In genomic region chr6:72319019-72319418, GRCm38 (mm10) we compare ENCODE assay signal across 10 mouse cellular contexts. TPM values are rescaled to one million over a fixed set of nuclear protein-coding genes. Genes with fewer than 3 reads are reported as not detected.
DNase-seq lines count a peak whose midpoint lies in the region; ATAC-seq and TF ChIP-seq lines count a peak whose summit lies in the region.
"Had no signal": no experiment of that assay in that cellular context is flagged by ENCODE, and none has a peak within 500 bp of the region (broad histone marks: within the 10 kb centered on the region; RNA-seq: fewer than 3 reads in every experiment).

No protein-coding gene starts in this region.

- intact Hi-C loops in heart, postnatal 10 days (cut with DNase I) = loop anchor here (1.0 kb wide), 2 partner anchors 35 to 134 kb away; no protein-coding TSS in a partner anchor

- TF ChIP-seq POLR2A in limb, embryonic 14.5 days (IDR thresholded peaks at IDR 0.05; ENCODE audit: borderline replicate concordance, extremely low read depth, insufficient read depth, insufficient read length) = no peak

- DNase-seq in hindbrain, embryonic 11.5 days (ENCODE audit: low spot score) = peak; percentile 61
- DNase-seq in 416B (ENCODE audit: low read depth) (peak; percentile 60), R1 (ENCODE audit: low read depth, low spot score) (peak; percentile 62)
- DNase-seq in heart, postnatal 10 days = peak; percentile 77 to 83
- DNase-seq in limb, embryonic 14.5 days (ENCODE audit: low spot score) = peak; percentile 56
- DNase-seq in skeletal muscle tissue, adult 2 months (ENCODE audit: low read depth, low spot score) = peak; percentile 44
- no peak for DNase-seq in cerebellum, postnatal 25 days

- H3K27me3 ChIP-seq in hindbrain, embryonic 11.5 days (ENCODE audit: control insufficient read depth, insufficient read depth, low read length) = no peaks in the 10 kb centered on the region
- H3K27me3 ChIP-seq in hindbrain, embryonic 16.5 days (replicated peaks; ENCODE audit: control insufficient read depth, insufficient read depth, low read length) = no peaks in the 10 kb centered on the region
- H3K27me3 ChIP-seq in limb, embryonic 14.5 days (ENCODE audit: control insufficient read depth, insufficient read depth, low read length) = no peaks in the 10 kb centered on the region
- H3K27me3 ChIP-seq: limb, embryonic 15.5 days; stomach, embryonic 15.5 days had no signal

- H3K36me3 ChIP-seq in hindbrain, embryonic 11.5 days (ENCODE audit: control insufficient read depth, insufficient read depth, low read length) = peaks cover 22% of the 10 kb centered on the region
- peaks cover 32% of the 10 kb centered on the region for H3K36me3 ChIP-seq in hindbrain, embryonic 16.5 days (ENCODE audit: control insufficient read depth, insufficient read depth, low read length)
- H3K36me3 ChIP-seq in limb, embryonic 14.5 days (ENCODE audit: control insufficient read depth, insufficient read depth, low read length) = peaks cover 75% of the 10 kb centered on the region

- ATAC-seq in hindbrain, embryonic 11.5 days (ENCODE audit: low FRiP score) = no peak
- no peak for ATAC-seq in hindbrain, embryonic 16.5 days
- no peak for ATAC-seq in limb, embryonic 14.5 days (ENCODE audit: low FRiP score, low read depth)

- no peak overlapping the region for H3K4me3 ChIP-seq in hindbrain, embryonic 11.5 days (ENCODE audit: low read depth, low read length)
- H3K4me3 ChIP-seq in hindbrain, embryonic 16.5 days (ENCODE audit: low read length) = no peak overlapping the region
- H3K4me3 ChIP-seq in limb, embryonic 14.5 days (replicated peaks; ENCODE audit: low read length) = no peak overlapping the region
- H3K4me3 ChIP-seq: limb, embryonic 15.5 days; stomach, embryonic 15.5 days had no signal

- no peak overlapping the region for H3K9ac ChIP-seq in hindbrain, embryonic 11.5 days (ENCODE audit: low read depth, low read length)
- H3K9ac ChIP-seq in hindbrain, embryonic 16.5 days (ENCODE audit: low read depth, low read length) = no peak overlapping the region
- no peak overlapping the region for H3K9ac ChIP-seq in limb, embryonic 14.5 days (ENCODE audit: low read depth, low read length, severe bottlenecking)
- H3K9ac ChIP-seq: limb, embryonic 15.5 days; stomach, embryonic 15.5 days had no signal

- no peak overlapping the region for H3K27ac ChIP-seq in hindbrain, embryonic 11.5 days (ENCODE audit: low read depth, low read length)
- no peak overlapping the region for H3K27ac ChIP-seq in hindbrain, embryonic 16.5 days (ENCODE audit: low read depth, low read length)
- H3K27ac ChIP-seq in limb, embryonic 14.5 days (replicated peaks; ENCODE audit: low read depth, low read length) = no peak overlapping the region
- H3K27ac ChIP-seq: limb, embryonic 15.5 days; stomach, embryonic 15.5 days had no signal

- H3K4me2 ChIP-seq in hindbrain, embryonic 11.5 days (replicated peaks; ENCODE audit: low read depth, low read length) = no peak overlapping the region
- no peak overlapping the region for H3K4me2 ChIP-seq in hindbrain, embryonic 16.5 days (ENCODE audit: low read length)
- no peak overlapping the region for H3K4me2 ChIP-seq in limb, embryonic 14.5 days (replicated peaks; ENCODE audit: low read depth, low read length, severe bottlenecking)
- H3K4me2 ChIP-seq: limb, embryonic 15.5 days; stomach, embryonic 15.5 days had no signal

- H3K9me3 ChIP-seq in hindbrain, embryonic 11.5 days (ENCODE audit: control insufficient read depth, low read length) = no peaks in the 10 kb centered on the region
- H3K9me3 ChIP-seq in hindbrain, embryonic 16.5 days (ENCODE audit: control insufficient read depth, low read length) = no peaks in the 10 kb centered on the region
- H3K9me3 ChIP-seq in limb, embryonic 14.5 days (ENCODE audit: control insufficient read depth, low read length) = no peaks in the 10 kb centered on the region
- H3K9me3 ChIP-seq: limb, embryonic 15.5 days; stomach, embryonic 15.5 days had no signal

- H3K4me1 ChIP-seq in hindbrain, embryonic 11.5 days (replicated peaks; ENCODE audit: control insufficient read depth, insufficient read depth, low read length) = no peaks in the 10 kb centered on the region
- no peaks in the 10 kb centered on the region for H3K4me1 ChIP-seq in hindbrain, embryonic 16.5 days (ENCODE audit: control insufficient read depth, insufficient read depth, low read depth, low read length)
- no peaks in the 10 kb centered on the region for H3K4me1 ChIP-seq in limb, embryonic 14.5 days (ENCODE audit: control insufficient read depth, insufficient read depth, low read length)
- H3K4me1 ChIP-seq: limb, embryonic 15.5 days; stomach, embryonic 15.5 days had no signal

- WGBS in hindbrain, embryonic 11.5 days = 86% methylated on average over 11 of the region's 11 CpGs
- WGBS in hindbrain, embryonic 16.5 days = 82% methylated on average over 11 of the region's 11 CpGs
- WGBS in limb, embryonic 14.5 days = 82% methylated on average over 11 of the region's 11 CpGs

RNA-seq across cellular contexts. Expression of gene Sftpb, which starts 14.6 kb away (rescaled TPM):
- not detected in 2 replicates for polyA plus RNA-seq in hindbrain, embryonic 11.5 days (2014; fragmentation: Nextera tagmentation; extraction: Ambion mirVana)
- 0.61 and 0.70 TPM in 2 replicates for polyA plus RNA-seq in hindbrain, embryonic 16.5 days (2015; fragmentation: Nextera tagmentation; extraction: Ambion mirVana)
- not detected for total RNA-seq in heart, postnatal 10 days (2021)
- not detected in 2 replicates for polyA plus RNA-seq in limb, embryonic 14.5 days (2012; rRNA removed)
- not detected in 2 replicates for polyA plus RNA-seq in limb, embryonic 14.5 days (2014; fragmentation: Nextera tagmentation; extraction: Ambion mirVana)
- polyA plus RNA-seq: limb, embryonic 15.5 days had no signal

RNA-seq across cellular contexts. Expression of gene Usp39, which starts 26.0 kb away (rescaled TPM):
- polyA plus RNA-seq in hindbrain, embryonic 11.5 days (2014; fragmentation: Nextera tagmentation; extraction: Ambion mirVana) = 102 and 113 TPM in 2 replicates
- 34.2 and 40.3 TPM in 2 replicates for polyA plus RNA-seq in hindbrain, embryonic 16.5 days (2015; fragmentation: Nextera tagmentation; extraction: Ambion mirVana)
- total RNA-seq in heart, postnatal 10 days (2021) = 10 to 100 TPM; 19.3 to 24.6 TPM
- polyA plus RNA-seq in limb, embryonic 14.5 days (2012; rRNA removed) = 35.8 and 39.1 TPM in 2 replicates
- 52.2 and 53.7 TPM in 2 replicates for polyA plus RNA-seq in limb, embryonic 14.5 days (2014; fragmentation: Nextera tagmentation; extraction: Ambion mirVana)

RNA-seq across cellular contexts. Expression of gene 0610030E20Rik, which starts 28.1 kb away (rescaled TPM):
- 17.6 and 28.4 TPM in 2 replicates for polyA plus RNA-seq in hindbrain, embryonic 11.5 days (2014; fragmentation: Nextera tagmentation; extraction: Ambion mirVana)
- 16.9 and 17.3 TPM in 2 replicates for polyA plus RNA-seq in hindbrain, embryonic 16.5 days (2015; fragmentation: Nextera tagmentation; extraction: Ambion mirVana)
- 10 to 100 TPM; 13.4 to 13.9 TPM for total RNA-seq in heart, postnatal 10 days (2021)
- polyA plus RNA-seq in limb, embryonic 14.5 days (2012; rRNA removed) = 30.6 and 31.7 TPM in 2 replicates
- 23.0 and 23.5 TPM in 2 replicates for polyA plus RNA-seq in limb, embryonic 14.5 days (2014; fragmentation: Nextera tagmentation; extraction: Ambion mirVana)

RNA-seq across cellular contexts. Expression of gene Tmem150a, which starts 36.2 kb away (rescaled TPM):
- polyA plus RNA-seq in hindbrain, embryonic 11.5 days (2014; fragmentation: Nextera tagmentation; extraction: Ambion mirVana) = 7.0 and 9.2 TPM in 2 replicates
- 22.1 and 22.9 TPM in 2 replicates for polyA plus RNA-seq in hindbrain, embryonic 16.5 days (2015; fragmentation: Nextera tagmentation; extraction: Ambion mirVana)
- total RNA-seq in heart, postnatal 10 days (2021) = 10 to 100 TPM; 13.6 to 17.1 TPM
- 32.9 and 50.5 TPM in 2 replicates for polyA plus RNA-seq in limb, embryonic 14.5 days (2012; rRNA removed)
- polyA plus RNA-seq in limb, embryonic 14.5 days (2014; fragmentation: Nextera tagmentation; extraction: Ambion mirVana) = 16.0 and 16.1 TPM in 2 replicates

RNA-seq across cellular contexts. Expression of gene Rnf181, which starts 47.7 kb away (rescaled TPM):
- polyA plus RNA-seq in hindbrain, embryonic 11.5 days (2014; fragmentation: Nextera tagmentation; extraction: Ambion mirVana) = 106 and 111 TPM in 2 replicates
- 127 and 137 TPM in 2 replicates for polyA plus RNA-seq in hindbrain, embryonic 16.5 days (2015; fragmentation: Nextera tagmentation; extraction: Ambion mirVana)
- total RNA-seq in heart, postnatal 10 days (2021) = 10 to 100 TPM; 45.6 to 51.5 TPM
- 65.7 and 79.5 TPM in 2 replicates for polyA plus RNA-seq in limb, embryonic 14.5 days (2012; rRNA removed)
- polyA plus RNA-seq in limb, embryonic 14.5 days (2014; fragmentation: Nextera tagmentation; extraction: Ambion mirVana) = 84.4 and 85.6 TPM in 2 replicates

Comparison
In these comparisons a context has a peak if more than half of its experiments do, and no peak if none do; other contexts are left out.
1. DNase-seq: peak in hindbrain, embryonic 11.5 days (single experiment), 416B (single experiment), R1 (single experiment), heart, postnatal 10 days (2 of 2), limb, embryonic 14.5 days (single experiment) and skeletal muscle tissue, adult 2 months (single experiment); none in cerebellum, postnatal 25 days (0 of 2).